Mouse (Mus musculus) A20 (cell line): ENCODE data around the gene Fstl3.
A peak's percentile ranks its signal among the peaks of the same experiment; 100 is the strongest.

Source experiments
- DNase-seq: peaks from one replicate; pipeline ENCODE4 v3.0.0-alpha.2; 2011; ENCODE audit warnings: low read depth, low spot score

The Fstl3 gene

GRCm38 (mm10) chr10:79783920-79784800 lies 7.1 kb downstream of the Fstl3 start:
- peak; percentile 63 for DNase-seq

- DNase-seq = peak; percentile 70
Measured at GRCm38 (mm10) chr10:79788386-79789158, 11.5 kb downstream of the Fstl3 start.

- no peak for DNase-seq
Measured at GRCm38 (mm10) chr10:79789581-79789980, 12.5 kb downstream of the Fstl3 start.

GRCm38 (mm10) chr10:79790861-79791260 lies 13.8 kb downstream of the Fstl3 start, which contains the start of gene Prss57:
TSS of gene Prss57 (minus strand) at chr10:79790961.
- no peak for DNase-seq

GRCm38 (mm10) chr10:79792339-79793040 lies 15.4 kb downstream of the Fstl3 start:
- no peak for DNase-seq

- peak; percentile 83 for DNase-seq
Measured at GRCm38 (mm10) chr10:79793051-79793737, 16.1 kb downstream of the Fstl3 start, which contains the start of gene Palm. TSS of gene Palm (plus strand) at chr10:79793572.

- DNase-seq = no peak
Measured at GRCm38 (mm10) chr10:79793738-79794490, 16.8 kb downstream of the Fstl3 start.

GRCm38 (mm10) chr10:79794491-79794931 lies 17.4 kb downstream of the Fstl3 start:
- no peak for DNase-seq

- peak; percentile 47 for DNase-seq
Measured at GRCm38 (mm10) chr10:79795905-79796304, 18.8 kb downstream of the Fstl3 start.

GRCm38 (mm10) chr10:79797326-79797725 lies 20.3 kb downstream of the Fstl3 start:
- peak; percentile 67 for DNase-seq

- DNase-seq = peak; percentile 80
Measured at GRCm38 (mm10) chr10:79798289-79798928, 21.3 kb downstream of the Fstl3 start.

GRCm38 (mm10) chr10:79800508-79800907 lies 23.4 kb downstream of the Fstl3 start:
- DNase-seq = no peak

GRCm38 (mm10) chr10:79801837-79802236 lies 24.8 kb downstream of the Fstl3 start:
- DNase-seq = no peak

GRCm38 (mm10) chr10:79802331-79802971 lies 25.4 kb downstream of the Fstl3 start:
- no peak for DNase-seq

- no peak for DNase-seq
Measured at GRCm38 (mm10) chr10:79803716-79804323, 26.7 kb downstream of the Fstl3 start.

GRCm38 (mm10) chr10:79805636-79806035 lies 28.6 kb downstream of the Fstl3 start:
- DNase-seq = no peak

GRCm38 (mm10) chr10:79806331-79806730 lies 29.3 kb downstream of the Fstl3 start:
- DNase-seq = no peak

GRCm38 (mm10) chr10:79806972-79807371 lies 29.9 kb downstream of the Fstl3 start:
- DNase-seq = peak; percentile 23

- no peak for DNase-seq
Measured at GRCm38 (mm10) chr10:79807826-79808225, 30.8 kb downstream of the Fstl3 start.
